Mouse (Mus musculus) cerebellum, postnatal 4 days (tissue): ENCODE data around the gene Traf5.

Experiments
- DNase-seq, 2 experiments: peaks; one replicate each; pipeline ENCODE4 v3.0.0; 2022; ENCODE audit warnings: low spot score in 2 of 2, mixed read lengths in 1 of 2

Traf5 gene

GRCm38 (mm10) chr1:192063209-192063946 lies 29.0 kb downstream of the Traf5 start:
- DNase-seq: no peak

DNA sequence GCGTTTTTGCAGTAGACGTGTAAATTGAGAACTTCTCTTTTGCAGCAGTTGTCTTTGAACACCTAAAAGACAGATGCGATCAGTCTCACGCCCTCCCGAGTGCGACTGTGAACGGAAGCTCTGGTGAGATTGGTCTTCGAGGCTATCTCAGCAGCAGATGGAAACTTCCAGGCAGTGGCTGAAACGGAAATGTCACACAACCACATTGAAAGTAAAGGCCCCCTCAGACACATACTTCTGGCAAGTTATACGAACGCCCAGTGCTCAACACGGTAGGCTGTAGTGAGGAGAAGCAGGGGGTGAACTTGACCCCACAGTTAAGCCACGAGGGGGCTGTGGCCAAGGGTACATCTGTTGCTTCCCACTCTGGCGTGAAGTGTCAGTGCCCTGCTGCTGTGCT lies 29.7 kb downstream of the Traf5 start:
- no peak for DNase-seq

DNA sequence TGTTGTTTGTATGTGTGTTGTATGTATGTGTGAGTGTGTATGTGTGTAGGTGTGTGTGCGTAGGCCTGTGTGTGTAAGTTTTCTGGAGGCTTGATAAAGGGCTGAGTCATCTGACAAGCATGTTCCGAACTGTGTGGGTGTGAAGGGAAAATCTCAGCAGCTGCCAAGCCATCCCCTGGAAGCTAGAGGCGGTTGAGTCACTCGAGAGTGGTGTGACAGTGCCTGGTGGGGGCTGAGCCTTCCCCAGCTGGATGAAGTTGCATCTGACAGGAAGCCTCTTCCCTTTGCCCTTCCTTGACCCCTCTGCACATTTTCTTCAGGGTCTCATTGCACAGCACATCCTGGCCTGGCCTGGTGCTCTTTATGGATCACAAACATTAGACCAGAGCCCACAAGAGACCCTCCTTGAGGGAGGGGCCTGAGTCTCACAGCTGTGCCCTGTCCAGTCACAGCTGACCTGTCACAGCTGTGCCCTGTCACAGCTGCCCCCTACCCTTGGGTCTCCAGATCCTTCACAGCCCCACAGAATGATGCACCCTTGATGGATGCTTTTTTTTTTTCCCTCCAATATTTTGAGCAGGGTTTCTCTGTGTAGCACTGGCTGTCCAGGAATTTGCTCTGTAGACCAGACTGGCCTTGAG lies 30.6 kb downstream of the Traf5 start:
- no peak for DNase-seq

DNA sequence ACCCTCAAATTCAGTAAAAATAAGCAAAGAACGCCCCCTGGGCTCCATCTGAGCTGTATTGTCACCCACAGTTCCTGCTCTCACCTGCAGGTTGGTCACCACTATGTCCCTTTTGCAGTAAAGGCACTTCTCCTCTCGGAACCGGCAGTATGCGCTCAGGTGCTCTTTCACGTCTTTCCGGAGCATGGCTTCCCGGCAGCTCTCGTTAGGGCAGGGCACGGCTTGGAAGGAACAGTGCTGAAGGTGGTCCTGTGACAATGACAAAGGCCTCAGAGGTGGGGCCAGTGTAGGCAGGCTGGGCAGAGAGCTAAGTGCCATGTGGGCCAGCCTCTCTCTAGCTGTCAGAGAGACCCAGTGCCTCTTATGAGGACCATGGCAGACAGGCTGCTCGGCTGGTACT lies 33.4 kb downstream of the Traf5 start:
- no peak for DNase-seq

GRCm38 (mm10) chr1:192053726-192054125 lies 38.6 kb downstream of the Traf5 start:
- no peak for DNase-seq

DNA sequence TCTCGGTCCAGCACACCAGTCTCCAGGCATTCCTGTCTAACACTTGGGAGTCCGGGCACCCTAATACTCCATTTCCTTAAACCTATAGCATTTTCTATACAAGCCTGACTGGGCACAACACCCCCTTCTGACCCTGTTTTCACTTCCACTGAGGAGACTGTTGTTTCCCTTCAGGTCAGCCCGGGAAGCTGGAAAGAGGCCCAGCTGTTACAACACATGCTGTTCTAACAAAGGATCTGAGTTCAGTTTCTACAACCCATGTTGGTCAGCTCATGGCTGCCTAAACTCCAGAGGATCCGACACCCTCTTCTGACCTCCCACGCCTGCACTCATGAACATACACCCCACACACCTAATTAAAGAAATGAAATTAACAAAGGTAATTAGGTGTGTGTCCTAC lies 39.4 kb downstream of the Traf5 start:
- no peak for DNase-seq

- DNase-seq: no peak
Measured at GRCm38 (mm10) chr1:192052461-192052860, 39.9 kb downstream of the Traf5 start.

GRCm38 (mm10) chr1:191999022-191999421 lies 93.3 kb downstream of the Traf5 start:
- DNase-seq: no peak

GRCm38 (mm10) chr1:191996621-191997185 lies 95.7 kb downstream of the Traf5 start:
- DNase-seq: no peak

- no peak for DNase-seq
Measured at GRCm38 (mm10) chr1:191995916-191996315, 96.4 kb downstream of the Traf5 start.

- DNase-seq: peak in 1 of 2 experiments; percentile 70
Measured at GRCm38 (mm10) chr1:191995488-191995887, 96.9 kb downstream of the Traf5 start.

DNA sequence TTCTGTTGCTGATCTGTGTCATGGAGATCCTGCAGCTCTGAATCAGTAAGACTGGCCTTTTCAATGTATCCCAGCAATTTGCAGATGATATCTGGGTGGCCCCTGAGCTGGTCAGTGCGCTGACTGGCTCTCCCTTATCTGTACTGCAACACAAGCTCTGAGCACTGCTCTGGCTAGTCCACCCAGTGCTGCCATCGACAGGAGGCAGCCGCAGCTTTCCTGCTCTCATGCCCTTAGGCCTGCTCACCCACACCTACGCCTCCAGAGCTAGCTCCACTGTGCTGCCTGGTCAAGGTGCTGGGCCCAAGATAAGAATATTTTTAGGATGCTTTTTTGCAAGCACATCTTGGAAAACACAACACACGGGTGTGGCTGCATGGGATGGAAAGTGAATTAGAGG lies 97.9 kb downstream of the Traf5 start:
- DNase-seq: no peak

DNA sequence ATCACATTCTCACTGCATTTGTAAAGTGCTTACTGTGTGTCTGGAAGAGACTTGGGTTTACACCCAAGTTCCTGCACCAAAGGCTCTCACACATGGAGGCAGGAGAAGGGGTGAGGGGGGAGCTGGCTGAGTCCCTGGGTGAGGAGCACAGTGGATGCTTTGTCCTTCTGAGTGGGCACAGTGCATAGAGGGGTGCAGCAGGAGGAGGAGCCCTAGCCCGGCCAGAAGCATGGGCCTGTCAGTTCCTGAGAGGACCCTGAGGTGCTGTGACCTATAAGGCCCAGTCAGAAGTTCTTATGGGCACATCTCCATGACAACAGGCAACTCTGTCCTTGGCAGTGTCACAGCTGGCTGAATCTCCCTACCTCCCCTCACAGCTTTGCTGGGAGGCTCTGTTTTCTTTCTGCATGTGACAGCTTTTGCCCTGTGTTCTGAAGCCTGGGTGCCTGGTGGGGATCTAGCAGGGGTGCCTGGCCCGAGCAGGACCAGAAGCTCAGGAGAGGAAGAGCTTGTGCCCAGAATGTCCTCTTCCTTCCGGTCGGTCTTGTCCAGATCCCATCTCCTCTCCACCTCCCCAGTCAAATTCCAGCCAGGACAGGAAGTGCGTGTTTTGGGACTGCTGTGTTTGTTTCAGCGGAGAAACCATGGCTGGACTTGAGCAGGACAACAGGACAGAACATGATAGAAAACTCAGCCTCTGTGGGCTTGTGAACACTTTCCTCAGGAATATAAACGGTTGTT lies 100.1 kb downstream of the Traf5 start:
- DNase-seq: no peak

DNA sequence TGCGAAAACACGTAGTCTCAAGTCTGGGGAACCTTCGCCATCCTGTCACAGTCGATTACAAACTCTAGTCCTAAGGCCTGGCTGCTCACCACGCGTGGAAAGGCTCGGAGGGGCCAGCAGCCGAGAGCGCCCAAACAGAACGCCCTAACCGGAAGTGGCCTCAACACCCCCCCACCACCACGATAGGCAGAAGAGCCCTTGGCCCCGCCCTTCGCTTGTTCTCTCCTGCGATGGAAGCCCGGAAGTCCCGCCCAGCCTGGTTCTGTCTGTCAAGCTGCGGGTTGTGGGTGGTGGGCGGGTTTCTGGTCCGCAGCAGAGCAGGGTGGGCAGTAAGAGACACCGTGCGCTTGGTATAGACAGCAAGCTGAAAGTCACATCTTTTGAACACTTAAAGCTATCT lies 102.4 kb downstream of the Traf5 start:
- peak; percentile 91 to 94 for DNase-seq

- DNase-seq: no peak
Measured at GRCm38 (mm10) chr1:191989060-191989459, 103.3 kb downstream of the Traf5 start.

DNA sequence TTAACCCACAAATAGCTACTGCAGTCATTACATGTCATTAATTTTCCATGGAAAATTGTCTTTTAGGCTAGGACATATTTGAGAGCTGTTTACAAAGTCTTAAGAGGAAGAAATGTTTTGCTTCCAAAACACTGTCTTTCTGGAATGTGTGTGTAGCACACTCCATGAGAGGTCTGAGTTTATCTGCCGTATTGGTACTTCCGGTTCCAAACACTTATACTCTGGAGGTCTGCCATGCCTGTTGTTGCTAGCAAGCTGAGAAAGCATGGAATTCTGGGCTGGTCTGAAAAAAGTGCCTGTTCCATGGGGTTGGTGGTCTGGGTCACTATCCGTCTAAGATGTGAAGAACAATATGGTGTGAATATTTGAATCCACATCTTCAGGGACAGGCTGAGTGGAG lies 103.7 kb downstream of the Traf5 start:
- DNase-seq: no peak

GRCm38 (mm10) chr1:191987481-191987769 lies 104.9 kb downstream of the Traf5 start:
- DNase-seq: no peak

GRCm38 (mm10) chr1:191986674-191987480 lies 105.5 kb downstream of the Traf5 start:
- DNase-seq: no peak

GRCm38 (mm10) chr1:191981426-191982102 lies 110.8 kb downstream of the Traf5 start:
- DNase-seq: peak in 1 of 2 experiments; percentile 52

DNA sequence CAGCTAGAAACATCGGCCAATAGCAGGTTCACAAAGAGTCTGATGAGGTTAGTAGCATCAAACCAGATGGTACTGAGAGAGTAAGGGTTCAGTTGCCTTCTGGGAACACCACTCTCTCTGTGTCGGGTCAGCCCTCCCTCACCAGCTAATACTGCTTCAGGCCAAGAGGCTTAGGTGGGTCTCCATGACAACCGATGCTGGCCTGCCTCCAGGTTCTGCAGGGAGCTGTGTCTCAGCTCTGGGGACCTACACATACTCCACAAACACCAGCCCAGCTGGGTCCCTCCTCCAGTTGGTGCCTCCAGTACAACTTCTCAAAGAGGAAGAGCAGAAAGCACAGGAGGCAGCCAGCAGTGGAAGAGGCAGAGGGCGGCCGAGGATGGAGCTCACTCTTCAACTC lies 115.2 kb downstream of the Traf5 start, which contains the start of gene Rd3:
TSS of gene Rd3 (plus strand) at position 184 of the 400 bp plus-strand sequence.
- peak in 1 of 2 experiments; percentile 75 for DNase-seq
